Mouse (Mus musculus) heart, adult 2 months (tissue): Measurements from ENCODE around the gene Tiprl.

Experiments used
- CTCF ChIP-seq: fragments of 200-600 bp; IDR thresholded peaks from 2 replicates; pipeline ENCODE4 v1.8.1; 2022; ENCODE audit warnings: antibody characterized with exemption, mild to moderate bottlenecking, moderate library complexity
- EP300 ChIP-seq: fragments of 200-500 bp; IDR thresholded peaks from 2 replicates; pipeline ENCODE4 v1.6.1; 2011; ENCODE audit warnings: low read depth, low read length, control low read depth; ENCODE audit not compliant: insufficient read depth
- POLR2A ChIP-seq: fragments of 200-500 bp; IDR thresholded peaks from 2 replicates; pipeline ENCODE4 v1.6.1; 2011; ENCODE audit warnings: mild to moderate bottlenecking, low read depth, low read length, control low read depth; ENCODE audit not compliant: insufficient read depth

GRCm38 (mm10) chr1:165190571-165191273 is 46.1 kb downstream of the Tiprl start:
- TF ChIP-seq EP300 (no peak), CTCF (no peak), POLR2A (no peak)
